Mouse (Mus musculus) bone marrow macrophage, adult 2 months (primary cell): ENCODE data around the gene Slc19a1.

Source experiments
- CTCF ChIP-seq: IDR thresholded peaks from 2 replicates; pipeline ENCODE4 v1.5.1; 2012; ENCODE audit warnings: low read depth, mild to moderate bottlenecking, low read length, moderate library complexity
- POLR2A ChIP-seq: IDR thresholded peaks from 2 replicates; pipeline ENCODE4 v1.6.1; 2012; ENCODE audit warnings: mild to moderate bottlenecking, low read depth, low read length, borderline replicate concordance

GRCm38 (mm10) chr10:76992456-76992855 lies 39.6 kb upstream of the Slc19a1 start:
- TF ChIP-seq CTCF (no peak), POLR2A (no peak)
